Mouse (Mus musculus) MEL (cell line): ENCODE data around the gene Slc9a3r1. TPM values are rescaled to one million over a fixed set of nuclear protein-coding genes. Genes with fewer than 3 reads are reported as not detected.

Experiments
- DNase-seq: peaks from one replicate; pipeline ENCODE4 v3.0.0; 2011; ENCODE audit warnings: low read depth, low spot score
- H3K27ac ChIP-seq: 2 replicates; pipeline ENCODE4 v1.5.1; 2012; ENCODE audit warnings: low read depth, mild to moderate bottlenecking, control low read depth, low read length, moderate library complexity; ENCODE audit not compliant: control insufficient read depth
- H3K27me3 ChIP-seq, 2 experiments: fragments of 150-350 bp in 1 of 2; sonication (generic) in 1 of 2; 2 replicates each; pipeline ENCODE4 v1.6.1; 2012; ENCODE audit warnings: low read length in 2 of 2, mild to moderate bottlenecking in 2 of 2, improper control_type of control experiment in 1 of 2, moderate library complexity in 1 of 2; ENCODE audit not compliant: insufficient read depth in 2 of 2, control insufficient read depth in 1 of 2
- H3K36me3 ChIP-seq, 2 experiments: 2 replicates each; pipeline ENCODE4 v1.6.1; 2012 to 2014; ENCODE audit warnings: low read length in 2 of 2, improper control_type of control experiment in 1 of 2, inconsistent platforms in 1 of 2, mild to moderate bottlenecking in 1 of 2; ENCODE audit not compliant: insufficient read depth in 2 of 2, control insufficient read depth in 1 of 2
- H3K4me1 ChIP-seq, 2 experiments: fragments of 150-350 bp in 1 of 2; sonication (generic) in 1 of 2; 2 replicates each; pipeline ENCODE4 v1.6.1; 2012; ENCODE audit warnings: low read length in 2 of 2, improper control_type of control experiment in 1 of 2, mild to moderate bottlenecking in 1 of 2; ENCODE audit not compliant: insufficient read depth in 2 of 2, control insufficient read depth in 1 of 2
- H3K4me3 ChIP-seq, 2 experiments: fragments of 150-350 bp in 1 of 2; sonication (generic) in 1 of 2; 2 replicates each; pipeline ENCODE4 v1.5.1; 2012; ENCODE audit warnings: low read depth in 2 of 2, low read length in 2 of 2, mild to moderate bottlenecking in 2 of 2, moderate library complexity in 2 of 2, control low read depth in 1 of 2, improper control_type of control experiment in 1 of 2; ENCODE audit not compliant: control insufficient read depth in 1 of 2, insufficient read depth in 1 of 2
- H3K79me2 ChIP-seq: 2 replicates; pipeline ENCODE4 v1.6.1; 2012; ENCODE audit warnings: mild to moderate bottlenecking, low read length, moderate library complexity; ENCODE audit not compliant: control insufficient read depth, poor library complexity, insufficient read depth
- H3K9ac ChIP-seq: 2 replicates; pipeline ENCODE4 v1.6.1; 2012; ENCODE audit warnings: low read depth, mild to moderate bottlenecking, control low read depth, low read length, moderate library complexity; ENCODE audit not compliant: control insufficient read depth, poor library complexity, severe bottlenecking
- H3K9me3 ChIP-seq: fragments of 150-350 bp; sonication (generic); replicated peaks from 2 replicates; pipeline ENCODE4 v1.6.1; 2012; ENCODE audit warnings: mild to moderate bottlenecking, low read length, improper control_type of control experiment, moderate library complexity; ENCODE audit not compliant: insufficient read depth
- CTCF ChIP-seq, 3 experiments: IDR thresholded peaks in 2 of 3; conservative IDR thresholded peaks in 1 of 3; 2 replicates each; pipeline ENCODE4 v1.5.1; 2011 to 2012; ENCODE audit warnings: low read length in 3 of 3, low read depth in 2 of 3, mild to moderate bottlenecking in 2 of 3, improper control_type of control experiment in 1 of 3, inconsistent platforms in 1 of 3, mixed read lengths in 1 of 3, moderate library complexity in 1 of 3; ENCODE audit not compliant: control insufficient read depth in 1 of 3, insufficient read depth in 1 of 3, poor library complexity in 1 of 3, severe bottlenecking in 1 of 3
- ELF1 ChIP-seq: IDR thresholded peaks from 2 replicates; pipeline ENCODE4 v1.6.1; 2014; ENCODE audit warnings: low read depth, mild to moderate bottlenecking, inconsistent platforms, low read length, improper control_type of control experiment, moderate library complexity
- EP300 ChIP-seq, 2 experiments: IDR thresholded peaks; 2 replicates each; pipeline ENCODE4 v1.6.1; 2011; ENCODE audit warnings: improper control_type of control experiment in 2 of 2, low read length in 2 of 2, low read depth in 1 of 2, mild to moderate bottlenecking in 1 of 2
- ETS1 ChIP-seq: IDR thresholded peaks from 2 replicates; pipeline ENCODE4 v1.6.1; 2012; ENCODE audit warnings: low read depth, mild to moderate bottlenecking, inconsistent platforms, low read length, improper control_type of control experiment, moderate library complexity
- GABPA ChIP-seq: IDR thresholded peaks from 2 replicates; pipeline ENCODE4 v1.6.1; 2012; ENCODE audit warnings: low read depth, mild to moderate bottlenecking, inconsistent platforms, low read length, improper control_type of control experiment, moderate library complexity
- GATA1 ChIP-seq: IDR thresholded peaks from 2 replicates; pipeline ENCODE4 v1.6.1; 2011; ENCODE audit warnings: low read depth, low read length, improper control_type of control experiment
- HCFC1 ChIP-seq: IDR thresholded peaks from 2 replicates; pipeline ENCODE4 v1.6.1; 2012; ENCODE audit warnings: low read depth, mild to moderate bottlenecking, inconsistent platforms, low read length, improper control_type of control experiment, moderate library complexity
- MAFK ChIP-seq: IDR thresholded peaks from 2 replicates; pipeline ENCODE4 v1.6.1; 2011; ENCODE audit warnings: low read depth, mild to moderate bottlenecking, low read length, improper control_type of control experiment, borderline replicate concordance
- MAZ ChIP-seq: IDR thresholded peaks from 2 replicates; pipeline ENCODE4 v1.6.1; 2012; ENCODE audit warnings: low read depth, mild to moderate bottlenecking, inconsistent platforms, low read length, improper control_type of control experiment
- MXI1 ChIP-seq: IDR thresholded peaks from 2 replicates; pipeline ENCODE4 v1.6.1; 2011; ENCODE audit warnings: mild to moderate bottlenecking, low read depth, low read length, improper control_type of control experiment
- NELFE ChIP-seq: IDR thresholded peaks from 2 replicates; pipeline ENCODE4 v1.6.1; 2011; ENCODE audit warnings: low read depth, low read length, improper control_type of control experiment
- RAD21 ChIP-seq: IDR thresholded peaks from 2 replicates; pipeline ENCODE4 v1.6.1; 2011; ENCODE audit warnings: mild to moderate bottlenecking, low read depth, low read length, improper control_type of control experiment
- RCOR1 ChIP-seq: IDR thresholded peaks from 2 replicates; pipeline ENCODE4 v1.6.1; 2012; ENCODE audit warnings: low read depth, mild to moderate bottlenecking, inconsistent platforms, low read length, improper control_type of control experiment
- SIN3A ChIP-seq: IDR thresholded peaks from 2 replicates; pipeline ENCODE4 v1.6.1; 2012; ENCODE audit warnings: low read length, improper control_type of control experiment, inconsistent platforms
- SMC3 ChIP-seq: IDR thresholded peaks from 2 replicates; pipeline ENCODE4 v1.6.1; 2011; ENCODE audit warnings: low read depth, low read length, improper control_type of control experiment
- TAL1 ChIP-seq: IDR thresholded peaks from 2 replicates; pipeline ENCODE4 v1.6.1; 2012; ENCODE audit warnings: mild to moderate bottlenecking, inconsistent platforms, low read length, moderate library complexity, mixed read lengths
- TBP ChIP-seq: IDR thresholded peaks from 2 replicates; pipeline ENCODE4 v1.8.0; 2011; ENCODE audit warnings: low read depth, low read length, improper control_type of control experiment
- TCF12 ChIP-seq: IDR thresholded peaks from 2 replicates; pipeline ENCODE4 v1.6.1; 2014; ENCODE audit warnings: low read depth, mild to moderate bottlenecking, inconsistent platforms, low read length, improper control_type of control experiment, moderate library complexity
- USF1 ChIP-seq: IDR thresholded peaks from 2 replicates; pipeline ENCODE4 v1.6.1; 2014; ENCODE audit warnings: low read depth, mild to moderate bottlenecking, inconsistent platforms, low read length, improper control_type of control experiment, moderate library complexity
- ZC3H11A ChIP-seq: IDR thresholded peaks from 2 replicates; pipeline ENCODE4 v1.6.1; 2012; ENCODE audit warnings: low read depth, mild to moderate bottlenecking, inconsistent platforms, low read length, improper control_type of control experiment
- ZKSCAN1 ChIP-seq: IDR thresholded peaks from 2 replicates; pipeline ENCODE4 v1.6.1; 2012; ENCODE audit warnings: low read depth, mild to moderate bottlenecking, inconsistent platforms, low read length, improper control_type of control experiment, moderate library complexity
- polyA plus RNA-seq, 2 experiments: library from polyadenylated mRNA; stranded (reverse) in 1 of 2; unstranded in 1 of 2; fragments of >175 nt in 1 of 2; fragments of >200 nt in 1 of 2; gene quantifications; 2 replicates each; pipeline versions ENCODE4 v1.2.1 to v1.2.4; 2012; ENCODE audit warnings: low replicate concordance in 2 of 2, low read depth in 1 of 2; ENCODE audit not compliant: insufficient read length in 2 of 2, insufficient read depth in 1 of 2, missing spikeins in 1 of 2
- total RNA-seq: library from RNA; depleted of rRNA; stranded (reverse); fragments of 300-350 nt; gene quantifications from 2 replicates; pipeline ENCODE4 v1.2.3, GENCODE M21; 2012

Slc9a3r1 gene
- total and polyA plus RNA-seq, 3 experiments, result 112 to 127 TPM; not detected in 1

- peaks cover 0 to 5% of the 10 kb centered on the region in 2 experiments; a peak in 2 of 4 replicates for H3K4me1 ChIP-seq
- H3K79me2 ChIP-seq, result no peaks in the 10 kb centered on the region
- H3K9ac ChIP-seq, result no peak overlapping the region
- no peak for DNase-seq
- TF ChIP-seq SIN3A (no peak), ZKSCAN1 (no peak), HCFC1 (no peak), GABPA (no peak)
- no peak overlapping the region for H3K4me3 ChIP-seq
- no peaks in the 10 kb centered on the region for H3K27me3 ChIP-seq
- no peaks in the 10 kb centered on the region for H3K9me3 ChIP-seq
- no peak overlapping the region for H3K27ac ChIP-seq
- peaks cover 4% of the 10 kb centered on the region in 2 experiments for H3K36me3 ChIP-seq
These were observed 16.7 kb downstream of the Slc9a3r1 start for GRCm38 (mm10) chr11:115179881-115180280.

GRCm38 (mm10) chr11:115181913-115182638, 18.9 kb downstream of the Slc9a3r1 start:
- peaks cover 11% of the 10 kb centered on the region for H3K79me2 ChIP-seq
- TF ChIP-seq RAD21, result peak; percentile 84
- TF ChIP-seq MAFK, result no peak
- TF ChIP-seq USF1, result no peak
- TF ChIP-seq CTCF (IDR thresholded peaks at IDR 0.05 in 2 of 3, conservative IDR thresholded peaks at IDR 0.05 in 1 of 3; ENCODE audit: control insufficient read depth in 1 of 3, insufficient read depth in 1 of 3, low read depth in 2 of 3, low read length in 3 of 3, poor library complexity in 1 of 3, severe bottlenecking in 1 of 3), result peak; percentile 91 to 97 (median 93)
- 0 out of 4 replicates have a peak, but pooled peaks of 1 of the 2 experiments have one; percentile 15 for TF ChIP-seq EP300 (IDR thresholded peaks at IDR 0.05; ENCODE audit: low read depth in 1 of 2, low read length in 2 of 2)
- TF ChIP-seq ETS1, result peak; percentile 65; the same call in 1 of the 2 replicates
- TF ChIP-seq TCF12, result 0 out of 2 replicates have a peak, but pooled peaks have one; percentile 17
- TF ChIP-seq MXI1, result peak; percentile 39; the same call in 1 of the 2 replicates
- TF ChIP-seq RCOR1, result 0 out of 2 replicates have a peak, but pooled peaks have one; percentile 28
- TF ChIP-seq SMC3, result peak; percentile 82
- TF ChIP-seq NELFE, result 0 out of 2 replicates have a peak, but pooled peaks have one; percentile 26
- peak; percentile 66 for TF ChIP-seq ZC3H11A
- TF ChIP-seq MAZ, result 0 out of 2 replicates have a peak, but pooled peaks have one; percentile 57
- TF ChIP-seq HCFC1, result 0 out of 2 replicates have a peak, but pooled peaks have one; percentile 31
- no peak for TF ChIP-seq TAL1
- 0 out of 2 replicates have a peak, but pooled peaks have one; percentile 44 for TF ChIP-seq GATA1
- TF ChIP-seq TBP, result no peak
- TF ChIP-seq SIN3A, result peak; percentile 52; the same call in 1 of the 2 replicates
- 0 out of 2 replicates have a peak, but pooled peaks have one; percentile 53 for TF ChIP-seq ELF1
- TF ChIP-seq, all 39 proteins: peak for 15
- H3K9ac ChIP-seq, result no peak overlapping the region
- DNase-seq, result peak; percentile 85
- no peak overlapping the region for H3K27ac ChIP-seq
- H3K4me3 ChIP-seq, result no peak overlapping the region
- H3K9me3 ChIP-seq, result no peaks in the 10 kb centered on the region
- H3K4me1 ChIP-seq, result peaks cover 6 to 16% of the 10 kb centered on the region in 2 experiments
- no peaks in the 10 kb centered on the region for H3K27me3 ChIP-seq
- H3K36me3 ChIP-seq, result peaks cover 4 to 18% of the 10 kb centered on the region in 2 experiments
